Mouse (Mus musculus) CH12.LX (cell line): Measurements from ENCODE around the gene Dnlz.

ENCODE experiments used
- CTCF ChIP-seq, 2 experiments: IDR thresholded peaks in 1 of 2; conservative IDR thresholded peaks in 1 of 2; 2 replicates each; pipeline ENCODE4 v1.5.1; 2011 to 2012; ENCODE audit warnings: low read depth in 2 of 2, low read length in 2 of 2, improper control_type of control experiment in 1 of 2, inconsistent platforms in 1 of 2, mild to moderate bottlenecking in 1 of 2, moderate library complexity in 1 of 2
- EP300 ChIP-seq: IDR thresholded peaks from 2 replicates; pipeline ENCODE4 v1.6.1; 2011; ENCODE audit warnings: low read length, improper control_type of control experiment
- HCFC1 ChIP-seq: IDR thresholded peaks from 2 replicates; pipeline ENCODE4 v1.6.1; 2012; ENCODE audit warnings: low read depth, mild to moderate bottlenecking, inconsistent platforms, low read length, improper control_type of control experiment
- TCF12 ChIP-seq: IDR thresholded peaks from 2 replicates; pipeline ENCODE4 v1.6.1; 2014; ENCODE audit warnings: low read depth, mild to moderate bottlenecking, inconsistent platforms, low read length, improper control_type of control experiment

DNA sequence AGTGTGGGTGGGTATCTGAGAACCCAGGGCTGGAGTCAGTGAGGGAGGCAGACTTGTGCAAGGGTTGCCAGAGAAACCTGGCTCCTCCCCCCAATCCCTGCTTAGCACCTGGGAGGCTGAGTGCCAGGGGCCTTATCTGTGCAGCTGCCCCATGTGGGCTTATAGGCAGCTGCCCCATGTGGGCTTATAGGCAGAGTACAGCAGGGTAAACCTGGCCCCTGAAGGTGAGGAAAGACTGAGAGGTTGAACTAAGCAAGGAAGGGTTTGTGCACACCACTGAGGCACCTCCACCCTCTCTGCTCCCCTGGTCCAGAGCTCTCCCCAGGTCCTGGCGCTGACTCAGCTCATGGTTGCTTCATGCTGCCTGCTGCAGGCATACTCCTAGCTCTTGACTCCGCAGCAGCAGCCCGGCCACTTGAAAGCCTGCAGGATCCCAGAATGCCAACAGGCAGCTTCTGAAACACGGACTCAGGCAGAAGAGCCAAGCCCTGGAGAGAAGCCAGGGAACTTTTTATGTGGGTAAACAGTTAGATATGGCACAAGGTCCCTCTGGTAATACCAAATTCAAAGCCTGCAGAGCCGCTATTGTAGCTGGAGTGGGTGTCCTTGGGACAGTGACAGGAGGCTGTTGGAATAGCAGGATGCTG, 51.6 kb downstream of the Dnlz start:
- TF ChIP-seq HCFC1 (no peak), TCF12 (no peak), CTCF (conservative IDR thresholded peaks at IDR 0.05 in 1 of 2, IDR thresholded peaks at IDR 0.05 in 1 of 2; ENCODE audit: low read depth in 2 of 2, low read length in 2 of 2) (no peak), EP300 (no peak)
